Mouse (Mus musculus) forebrain, embryonic 10.5 days (tissue): ENCODE measurements at regions not wholly inside any gene's neighbourhood (a gene's known extent, or its start where the extent isn't known, plus 50 kb on each side); places are given as distances from the start of the nearest gene placed in this dataset.

Experiments
- DNase-seq: peaks from one replicate; pipeline ENCODE4 v3.0.0-alpha.2; 2017; ENCODE audit warnings: low spot score; ENCODE audit errors: extremely low spot score
- H3K27ac ChIP-seq: fragments of 300-500 bp; sonication (generic); 2 replicates; pipeline ENCODE4 v1.5.1; 2016; ENCODE audit warnings: mild to moderate bottlenecking
- H3K27me3 ChIP-seq: fragments of 300-500 bp; sonication (generic); 2 replicates; pipeline ENCODE4 v1.6.1; 2016; ENCODE audit warnings: mild to moderate bottlenecking; ENCODE audit not compliant: poor library complexity, severe bottlenecking
- H3K36me3 ChIP-seq: fragments of 300-500 bp; sonication (generic); replicated peaks from 2 replicates; pipeline ENCODE4 v1.6.1; 2016; ENCODE audit warnings: mild to moderate bottlenecking, moderate library complexity
- H3K4me1 ChIP-seq: fragments of 300-500 bp; sonication (generic); 2 replicates; pipeline ENCODE4 v1.6.1; 2016
- H3K4me3 ChIP-seq: fragments of 300-500 bp; sonication (generic); 2 replicates; pipeline ENCODE4 v1.5.1; 2016; ENCODE audit warnings: mild to moderate bottlenecking, moderate library complexity
- H3K9me3 ChIP-seq: fragments of 300-500 bp; sonication (generic); 2 replicates; pipeline ENCODE4 v1.6.1; 2016; ENCODE audit warnings: mild to moderate bottlenecking, moderate library complexity
- WGBS: fragments of 180-500 bp; shearing (Covaris S2); methylation state at CpG from one replicate; pipeline ENCODE4 v1.1.7; 2016; 5-methylcytosine and 5-hydroxymethylcytosine counted together

DNA sequence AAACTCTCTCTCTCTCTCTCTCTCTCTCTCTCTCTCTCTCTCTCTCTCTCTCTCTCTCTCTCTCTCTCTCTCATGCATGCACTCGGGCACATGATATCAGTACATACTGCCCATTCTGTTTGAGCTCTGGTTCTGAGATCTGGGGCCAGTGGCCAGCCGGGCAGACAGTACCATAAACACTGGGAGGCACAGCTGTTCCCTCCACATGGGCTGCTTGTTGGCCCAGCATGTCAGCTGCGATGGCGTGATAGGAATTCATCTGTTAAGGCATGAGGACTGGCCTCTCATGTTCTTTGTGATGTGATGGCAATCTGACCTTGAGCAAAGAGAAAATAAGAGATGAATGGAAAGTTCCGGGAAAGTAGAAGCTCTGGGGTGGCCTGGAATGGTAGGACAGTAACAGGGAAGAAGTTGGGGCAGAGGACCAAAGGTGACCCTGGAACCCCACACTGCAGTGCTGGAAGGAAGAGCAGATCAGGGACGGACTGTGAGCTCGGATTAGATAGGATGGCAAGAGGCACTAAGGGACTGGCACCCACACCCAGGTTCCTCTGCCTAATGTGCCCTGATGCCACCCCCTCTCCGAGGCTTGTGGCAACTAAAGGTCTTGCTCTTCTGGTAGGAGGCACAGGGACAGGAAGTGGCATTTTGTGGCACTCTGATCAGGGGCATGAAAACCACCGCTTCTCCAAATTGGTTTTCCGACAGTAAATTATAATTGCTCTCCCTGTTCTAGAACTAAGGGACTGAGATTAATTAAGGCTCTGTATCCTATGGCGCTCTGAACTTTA is 186.4 kb upstream of the Zmiz1 start:
- peaks cover 77% of the 10 kb centered on the region for H3K27me3 ChIP-seq
- WGBS, result 81% methylated on average over 11 of the region's 11 CpGs
- no peaks in the 10 kb centered on the region for H3K9me3 ChIP-seq
- no peaks in the 10 kb centered on the region for H3K36me3 ChIP-seq
- no peak for DNase-seq
- H3K27ac ChIP-seq, result no peak overlapping the region
- no peak overlapping the region for H3K4me3 ChIP-seq
- peaks cover 38% of the 10 kb centered on the region for H3K4me1 ChIP-seq

DNA sequence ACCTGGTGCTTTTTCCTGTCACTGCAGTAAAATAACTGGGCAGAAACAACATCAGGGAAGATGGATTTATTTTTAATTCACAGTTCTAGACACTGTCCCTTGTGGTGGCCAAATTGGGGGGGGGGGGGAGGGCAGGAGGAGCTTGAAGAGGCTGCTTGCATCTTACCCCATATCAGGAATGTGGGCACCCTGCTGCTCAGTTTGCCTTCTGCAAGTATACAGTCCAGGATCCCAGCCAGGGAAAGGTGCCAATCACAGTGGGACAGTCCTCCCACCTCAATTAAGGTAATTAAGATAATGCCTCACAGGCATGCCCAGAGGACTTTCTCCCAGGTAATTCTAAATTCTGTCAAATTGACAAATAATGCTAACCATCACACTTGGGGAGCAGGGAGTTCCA is 179.2 kb upstream of the Zmiz1 start:
- Histone ChIP-seq H3K4me1 (peaks cover 26% of the 10 kb centered on the region), H3K9me3 (no peaks in the 10 kb centered on the region), H3K27me3 (peaks cover 51% of the 10 kb centered on the region), H3K36me3 (no peaks in the 10 kb centered on the region), H3K27ac (no peak overlapping the region), H3K4me3 (no peak overlapping the region)
- DNase-seq, result no peak

DNA sequence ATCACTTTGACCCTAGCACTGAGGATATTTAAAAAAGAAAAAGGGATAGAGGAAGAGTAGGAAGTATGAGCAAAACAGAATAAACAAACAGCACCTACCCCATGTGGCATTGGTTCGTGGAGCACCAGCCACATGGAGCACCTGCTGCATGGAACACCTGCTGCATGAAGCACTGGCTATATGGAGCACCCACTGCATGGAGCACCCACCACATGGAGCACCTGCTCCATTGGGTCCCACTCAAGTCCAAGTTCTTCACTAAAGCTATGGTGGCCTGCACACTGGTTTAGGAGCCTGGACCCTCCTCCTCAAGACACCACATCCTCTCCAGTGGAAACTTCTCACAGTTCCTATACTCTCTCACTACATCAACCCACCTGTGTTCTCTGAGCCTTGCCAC is 166.4 kb upstream of the Zmiz1 start:
- Histone ChIP-seq H3K4me3 (no peak overlapping the region), H3K27me3 (peaks cover 13% of the 10 kb centered on the region), H3K4me1 (peaks cover 11% of the 10 kb centered on the region), H3K36me3 (no peaks in the 10 kb centered on the region), H3K27ac (no peak overlapping the region), H3K9me3 (no peaks in the 10 kb centered on the region)
- 76% methylated on average over 1 of the region's 1 CpGs for WGBS
- no peak for DNase-seq

DNA sequence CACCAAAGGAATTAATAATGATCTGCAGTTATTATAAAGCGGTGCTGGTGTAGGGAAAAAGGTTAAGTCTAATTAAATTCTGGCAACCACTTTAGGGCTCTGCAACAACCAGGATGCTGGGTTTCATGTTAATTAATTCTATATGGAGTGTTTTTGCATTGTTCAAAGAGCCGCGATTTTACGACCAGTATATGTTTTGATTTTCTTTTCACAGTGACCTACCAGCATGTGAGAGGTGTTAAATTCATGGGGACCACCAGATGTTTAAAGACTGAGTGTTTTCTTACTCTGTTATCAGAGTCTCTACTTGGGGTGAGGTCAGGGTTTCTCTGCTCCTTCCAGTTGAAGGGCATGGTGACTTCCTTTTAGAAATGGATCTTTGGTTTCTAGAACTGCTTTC is 164.8 kb upstream of the Zmiz1 start:
- Histone ChIP-seq H3K36me3 (no peaks in the 10 kb centered on the region), H3K9me3 (peaks cover 4% of the 10 kb centered on the region; the same call in 1 of the 2 replicates), H3K4me1 (peaks cover 11% of the 10 kb centered on the region), H3K4me3 (no peak overlapping the region), H3K27ac (no peak overlapping the region), H3K27me3 (peaks cover 25% of the 10 kb centered on the region)
- DNase-seq, result no peak
- 88% methylated on average over 4 of the region's 4 CpGs for WGBS

DNA sequence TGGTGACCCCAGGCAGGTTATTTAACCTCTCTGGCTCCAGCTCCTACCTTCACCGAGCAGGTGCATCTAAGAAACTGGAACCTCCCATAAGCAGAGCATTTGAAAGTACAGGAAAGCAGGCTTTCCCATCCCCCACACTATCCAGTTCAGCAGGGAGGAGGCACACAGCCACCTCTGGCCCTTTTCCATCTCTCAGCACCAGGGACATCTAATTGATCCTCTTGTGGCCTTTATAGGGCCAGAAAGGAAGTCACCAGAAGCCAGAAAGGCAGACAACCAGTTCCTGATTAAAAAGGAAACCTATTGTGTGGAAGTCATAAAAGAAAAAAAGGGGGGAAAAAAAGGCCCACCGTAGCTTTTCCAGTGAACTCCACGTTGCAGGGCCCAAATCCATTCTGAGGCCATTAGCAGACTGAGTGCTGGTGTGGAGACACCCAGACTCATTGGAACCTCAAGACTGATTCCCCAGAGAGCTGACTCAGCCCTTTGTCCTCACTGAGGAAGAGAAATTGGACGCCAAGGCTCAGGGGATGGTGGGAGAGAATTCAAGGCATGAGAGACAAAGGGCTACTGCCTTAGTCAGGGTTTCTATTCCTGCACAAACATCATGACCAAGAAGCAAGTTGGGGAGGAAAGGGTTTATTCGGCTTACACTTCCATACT is 163.2 kb upstream of the Zmiz1 start:
- 59% methylated on average over 5 of the region's 5 CpGs for WGBS
- Histone ChIP-seq H3K27me3 (peaks cover 41% of the 10 kb centered on the region), H3K36me3 (no peaks in the 10 kb centered on the region), H3K4me1 (peaks cover 14% of the 10 kb centered on the region), H3K27ac (no peak overlapping the region), H3K9me3 (peaks cover 4% of the 10 kb centered on the region; the same call in 1 of the 2 replicates), H3K4me3 (no peak overlapping the region)
- DNase-seq, result no peak

DNA sequence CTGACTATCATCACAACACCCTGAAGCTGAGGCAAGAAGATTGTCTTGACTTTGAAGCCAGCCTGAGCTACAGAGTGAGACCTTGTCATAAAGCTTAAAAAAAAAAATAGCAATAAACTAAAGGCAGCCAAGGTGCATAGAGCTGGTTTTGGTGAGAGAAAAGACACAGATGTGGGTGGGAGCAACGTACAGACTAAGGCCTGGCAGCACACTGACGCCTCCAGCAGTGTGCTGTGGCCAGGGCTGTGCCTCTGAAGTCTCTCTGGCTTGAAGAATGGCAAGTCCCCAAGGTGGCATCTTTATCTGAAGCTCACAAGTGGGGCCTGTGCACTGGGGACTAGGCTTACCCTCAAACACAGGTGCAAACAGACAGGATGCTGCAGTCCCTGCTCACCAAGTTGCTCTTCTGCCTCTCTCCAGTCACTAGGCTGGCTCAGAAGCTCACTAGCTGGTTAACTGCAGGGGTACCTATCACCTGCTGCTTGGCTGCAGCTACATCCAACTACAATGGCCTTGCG is 159.3 kb upstream of the Zmiz1 start:
- H3K27ac ChIP-seq, result 0 out of 2 replicates have a peak overlapping the region, but pooled peaks have one; percentile 21
- peaks cover 4% of the 10 kb centered on the region; the same call in 1 of the 2 replicates for H3K9me3 ChIP-seq
- H3K27me3 ChIP-seq, result peaks cover 66% of the 10 kb centered on the region
- no peak overlapping the region for H3K4me3 ChIP-seq
- H3K36me3 ChIP-seq, result no peaks in the 10 kb centered on the region
- WGBS, result 84% methylated on average over 3 of the region's 3 CpGs
- peaks cover 38% of the 10 kb centered on the region for H3K4me1 ChIP-seq
- no peak for DNase-seq

DNA sequence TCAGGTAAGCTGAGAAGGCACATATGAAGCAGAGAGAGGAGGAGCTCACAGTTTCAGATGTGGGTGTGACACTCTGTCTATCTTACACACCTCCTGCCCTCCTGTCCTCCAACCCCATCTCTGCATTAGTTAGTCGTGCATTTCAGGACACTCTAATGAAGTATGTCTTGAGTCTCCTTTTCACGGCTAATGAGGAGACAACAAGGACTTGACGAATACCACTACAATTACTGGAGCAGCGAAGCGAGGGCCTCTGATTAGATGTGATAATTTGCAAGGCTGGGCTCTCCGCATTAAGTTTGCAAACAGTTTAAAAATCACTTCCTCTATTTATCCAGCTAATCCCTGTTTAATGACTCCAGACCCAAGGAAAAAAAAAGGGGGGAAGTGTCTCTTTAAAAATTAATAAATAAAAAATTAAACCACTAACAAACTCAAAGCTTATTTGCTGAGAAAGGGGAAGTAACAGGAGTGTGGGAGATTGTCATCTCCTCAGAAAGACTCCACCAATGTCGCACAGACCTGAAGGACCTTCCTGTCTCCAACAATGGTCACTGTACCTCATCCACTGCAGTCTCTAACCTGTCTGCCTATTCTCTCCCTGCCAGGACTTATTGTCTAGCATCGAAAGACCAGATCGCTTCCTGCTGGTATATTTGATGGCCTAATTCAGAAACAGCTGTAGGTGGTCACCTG is 157.5 kb upstream of the Zmiz1 start:
- DNase-seq, result no peak
- 25% methylated on average over 9 of the region's 9 CpGs for WGBS
- 0 out of 2 replicates have a peak overlapping the region, but pooled peaks have one; percentile 53 for H3K27ac ChIP-seq
- peaks cover 83% of the 10 kb centered on the region for H3K27me3 ChIP-seq
- peaks cover 41% of the 10 kb centered on the region for H3K4me1 ChIP-seq
- no peak overlapping the region for H3K4me3 ChIP-seq
- peaks cover 4% of the 10 kb centered on the region; the same call in 1 of the 2 replicates for H3K9me3 ChIP-seq
- no peaks in the 10 kb centered on the region for H3K36me3 ChIP-seq

DNA sequence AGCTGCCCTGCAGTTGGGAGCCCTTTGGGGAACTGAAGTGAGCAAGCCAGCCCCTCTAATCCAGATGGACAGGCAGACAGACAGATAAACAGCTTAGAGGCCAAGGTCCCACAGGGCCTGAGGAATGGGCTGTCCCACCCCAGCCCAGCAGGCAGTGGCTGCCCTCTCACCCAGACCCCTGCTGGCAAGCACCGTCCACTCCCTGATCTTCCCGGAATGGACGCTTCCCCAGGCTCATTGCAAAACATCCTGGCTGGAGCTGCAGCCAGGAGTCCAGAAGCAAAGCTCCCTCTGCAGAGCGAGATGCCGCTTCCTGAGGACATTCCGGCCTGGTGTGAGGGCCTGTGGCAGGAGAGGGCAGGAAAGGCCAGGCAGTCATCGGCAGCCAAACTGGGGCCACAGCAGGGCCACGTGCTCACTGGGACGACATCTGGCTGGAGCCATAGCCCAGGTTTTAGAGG is 154.6 kb upstream of the Zmiz1 start:
- Histone ChIP-seq H3K36me3 (no peaks in the 10 kb centered on the region), H3K27ac (peak overlapping the region; percentile 81), H3K9me3 (no peaks in the 10 kb centered on the region), H3K4me1 (peaks cover 53% of the 10 kb centered on the region), H3K4me3 (peak overlapping the region; percentile 10; the same call in 1 of the 2 replicates), H3K27me3 (peaks cover 98% of the 10 kb centered on the region)
- DNase-seq, result peak; percentile 46
- WGBS, result 8% methylated on average over 9 of the region's 9 CpGs

DNA sequence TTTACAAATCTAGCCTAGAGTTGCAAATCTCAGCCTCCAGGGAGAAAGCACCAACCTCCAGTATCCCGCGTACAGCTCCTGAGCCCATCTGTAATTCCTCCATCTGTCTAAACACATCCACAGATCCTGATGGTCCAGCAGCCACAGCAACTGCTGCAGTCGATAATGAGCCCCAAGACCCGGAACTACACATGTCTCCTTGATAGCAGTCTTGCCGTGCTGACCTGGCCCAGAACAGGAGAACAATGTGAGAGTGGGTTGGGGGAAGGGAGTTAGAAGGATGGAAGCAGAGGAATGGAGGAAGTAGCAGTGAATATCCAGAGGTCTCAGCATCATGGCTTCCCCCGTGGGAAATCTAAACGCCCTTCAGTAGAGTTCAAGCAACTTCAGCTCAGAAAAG is 152.8 kb upstream of the Zmiz1 start:
- peak overlapping the region; percentile 56; the same call in 1 of the 2 replicates for H3K27ac ChIP-seq
- DNase-seq, result no peak
- H3K9me3 ChIP-seq, result no peaks in the 10 kb centered on the region
- no peaks in the 10 kb centered on the region for H3K36me3 ChIP-seq
- peaks cover 59% of the 10 kb centered on the region for H3K4me1 ChIP-seq
- no peak overlapping the region for H3K4me3 ChIP-seq
- peaks cover 96% of the 10 kb centered on the region for H3K27me3 ChIP-seq
- 75% methylated on average over 7 of the region's 7 CpGs for WGBS

DNA sequence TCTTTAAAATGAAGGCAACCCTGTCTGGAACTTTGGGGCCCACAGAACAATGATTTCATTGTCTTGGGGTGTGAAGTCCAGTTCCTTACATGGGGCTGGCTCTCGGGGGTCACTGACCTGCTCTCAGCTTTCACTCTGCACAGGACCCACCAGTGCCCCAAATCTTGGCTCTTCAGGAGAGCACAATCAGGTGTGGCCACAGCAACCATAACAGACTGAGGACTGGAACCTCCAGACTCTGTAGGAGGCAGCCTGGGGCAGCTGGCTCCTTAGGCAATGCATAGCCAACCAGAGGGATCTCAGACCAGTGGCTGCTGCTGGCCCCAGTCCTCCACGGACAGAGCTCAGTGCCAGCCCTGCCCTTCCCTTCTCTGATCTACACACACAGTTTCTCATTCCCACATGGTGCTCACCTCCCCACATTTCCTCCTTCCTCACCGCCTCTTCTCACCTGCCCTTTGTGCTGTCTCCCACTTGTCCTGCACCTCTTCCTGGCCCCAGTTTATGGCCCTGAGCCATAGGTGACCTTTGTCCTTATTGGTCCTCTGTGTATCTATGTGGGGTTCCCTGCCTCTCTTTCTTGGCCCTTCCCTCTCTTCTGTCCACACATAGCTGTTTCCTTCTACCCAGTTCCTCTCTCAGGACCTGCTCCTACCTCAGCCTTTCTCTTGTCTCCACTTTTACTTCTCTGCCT is 151.9 kb upstream of the Zmiz1 start:
- Histone ChIP-seq H3K36me3 (no peaks in the 10 kb centered on the region), H3K9me3 (no peaks in the 10 kb centered on the region), H3K27me3 (peaks cover 97% of the 10 kb centered on the region), H3K4me1 (peaks cover 57% of the 10 kb centered on the region), H3K27ac (peak overlapping the region; percentile 56), H3K4me3 (no peak overlapping the region)
- 69% methylated on average over 3 of the region's 3 CpGs for WGBS
- no peak for DNase-seq

DNA sequence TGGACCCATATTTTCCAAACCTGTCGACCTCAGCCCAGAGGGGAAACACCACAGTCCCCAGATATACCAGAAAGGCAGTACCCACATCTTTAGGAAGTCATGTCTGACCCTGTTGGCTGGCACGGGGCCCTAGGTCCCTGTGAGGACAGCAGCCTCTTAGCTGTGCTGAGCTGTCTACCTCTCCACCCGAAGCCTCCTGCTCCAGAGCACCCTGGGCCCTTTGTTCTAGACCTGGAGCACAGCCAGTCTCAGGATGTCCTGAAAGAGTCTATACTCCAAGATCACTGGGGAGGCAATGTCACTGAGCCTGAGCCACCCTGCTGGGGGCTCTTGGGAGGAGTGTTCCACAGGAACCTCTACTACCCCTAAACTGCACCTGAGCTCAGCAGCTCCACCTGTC is 150.9 kb upstream of the Zmiz1 start:
- Histone ChIP-seq H3K27ac (peak overlapping the region; percentile 56; the same call in 1 of the 2 replicates), H3K27me3 (peaks cover 92% of the 10 kb centered on the region), H3K36me3 (no peaks in the 10 kb centered on the region), H3K4me3 (no peak overlapping the region), H3K9me3 (no peaks in the 10 kb centered on the region), H3K4me1 (peaks cover 63% of the 10 kb centered on the region)
- 80% methylated on average over 3 of the region's 3 CpGs for WGBS
- no peak for DNase-seq

DNA sequence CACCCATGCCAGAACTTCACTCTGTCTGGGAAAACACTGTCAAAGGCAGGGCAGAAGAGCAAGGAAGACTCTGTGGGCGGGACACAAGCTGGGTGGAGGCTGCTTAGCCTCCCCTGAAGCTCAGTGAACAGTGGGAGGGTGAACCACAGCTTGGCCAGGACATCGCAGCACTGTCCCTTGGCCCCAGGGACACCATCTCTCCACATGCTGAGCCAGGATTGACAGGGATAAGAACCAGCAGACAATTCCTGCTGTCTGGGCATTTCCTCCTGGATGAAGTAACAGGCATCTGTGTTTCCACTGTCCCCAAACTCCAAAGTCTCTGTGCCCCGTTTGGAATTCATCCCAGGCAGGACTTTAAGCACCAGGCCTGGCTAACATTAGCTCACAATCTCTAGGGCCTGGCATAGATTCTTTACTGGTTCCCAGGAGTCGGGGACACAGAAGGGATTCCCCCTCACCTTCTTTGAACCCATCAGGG is 148.3 kb upstream of the Zmiz1 start:
- no peak for DNase-seq
- H3K4me1 ChIP-seq, result peaks cover 57% of the 10 kb centered on the region
- H3K36me3 ChIP-seq, result no peaks in the 10 kb centered on the region
- no peak overlapping the region for H3K4me3 ChIP-seq
- no peaks in the 10 kb centered on the region for H3K9me3 ChIP-seq
- peak overlapping the region; percentile 70 for H3K27ac ChIP-seq
- H3K27me3 ChIP-seq, result peaks cover 75% of the 10 kb centered on the region
- whole genome bisulfite sequencing, result 58% methylated on average over 4 of the region's 4 CpGs
